Mouse (Mus musculus) E14TG2a.4 (cell line): ENCODE measurements around the gene Col27a1.

Experiments used
- CTCF ChIP-seq: conservative IDR thresholded peaks from 2 replicates; pipeline ENCODE4 v1.5.1; 2014; ENCODE audit warnings: low read length
- NANOG ChIP-seq: IDR thresholded peaks from 2 replicates; pipeline ENCODE4 v1.6.1; 2014; ENCODE audit warnings: borderline replicate concordance, low read length, mixed read lengths

GRCm38 (mm10) chr4:63217513-63217912 lies 3.7 kb downstream of the Col27a1 start:
- no peak for TF ChIP-seq CTCF
- TF ChIP-seq NANOG = no peak
